Comparison of ENCODE assay signal across 9 mouse cellular contexts in genomic region chr2:164950501-164950900, GRCm38 (mm10). TPM values are rescaled to one million over a fixed set of nuclear protein-coding genes. Genes with fewer than 3 reads are reported as not detected.
DNase-seq lines count a peak whose midpoint lies in the region; ATAC-seq and TF ChIP-seq lines count a peak whose summit lies in the region.
"Had no signal": no experiment of that assay in that cellular context is flagged by ENCODE, and none has a peak within 500 bp of the region (broad histone marks: within the 10 kb centered on the region; RNA-seq: fewer than 3 reads in every experiment).

No protein-coding gene starts in this region.

- TF ChIP-seq POLR2A in brain, embryonic 14.5 days (IDR thresholded peaks at IDR 0.05; ENCODE audit: borderline replicate concordance, extremely low read depth, insufficient read depth, insufficient read length, poor library complexity, severe bottlenecking): no peak

- no peaks in the 10 kb centered on the region for H3K36me3 ChIP-seq in kidney, postnatal 0 days (ENCODE audit: insufficient read depth, low read length)
- H3K36me3 ChIP-seq: forebrain, embryonic 15.5 days had no signal

- no peaks in the 10 kb centered on the region for H3K9me3 ChIP-seq in kidney, postnatal 0 days (replicated peaks; ENCODE audit: low read length)
- H3K9me3 ChIP-seq: forebrain, embryonic 15.5 days had no signal

- peaks cover 37% of the 10 kb centered on the region for H3K27me3 ChIP-seq in kidney, postnatal 0 days (ENCODE audit: insufficient read depth, low read length)

- peak; percentile 50 to 74 for DNase-seq in cerebellum, postnatal 10 days
- no peak for DNase-seq in cerebellum, adult 18-20 months
- DNase-seq in kidney, postnatal 0 days (ENCODE audit: low spot score): no peak
- DNase-seq in kidney, adult 9 months: no peak
- DNase-seq in A20 (ENCODE audit: low read depth, low spot score): peak; percentile 22
- no peak for DNase-seq in brain, embryonic 14.5 days (ENCODE audit: low read depth)
- DNase-seq in right cerebral cortex, postnatal 25 days: no peak
- no peak for DNase-seq in left cerebral cortex, adult 11 months (ENCODE audit: low spot score)

- WGBS in kidney, postnatal 0 days: 29% methylated on average over 13 of the region's 13 CpGs

- H3K4me1 ChIP-seq in kidney, postnatal 0 days (replicated peaks; ENCODE audit: insufficient read depth, low read length): no peaks in the 10 kb centered on the region

- H3K4me2 ChIP-seq in kidney, postnatal 0 days (ENCODE audit: low read length): no peak overlapping the region
- H3K4me2 ChIP-seq: forebrain, embryonic 15.5 days had no signal

- H3K4me3 ChIP-seq in kidney, postnatal 0 days (replicated peaks; ENCODE audit: low read depth, low read length): no peak overlapping the region
- H3K4me3 ChIP-seq: forebrain, embryonic 15.5 days had no signal

- peak; percentile 50 for TF ChIP-seq CTCF in kidney, postnatal 0 days (IDR thresholded peaks at IDR 0.05; ENCODE audit: low read depth)
- peak; percentile 58; the same call in 1 of the 2 replicates for TF ChIP-seq CTCF in brain, embryonic 14.5 days (IDR thresholded peaks at IDR 0.05; ENCODE audit: borderline replicate concordance, extremely low read depth, insufficient read depth, insufficient read length)

- no peak overlapping the region for H3K9ac ChIP-seq in kidney, postnatal 0 days (ENCODE audit: low read depth, low read length)
- H3K9ac ChIP-seq: forebrain, embryonic 15.5 days had no signal

- no peak for ATAC-seq in kidney, postnatal 0 days (replicated peaks; ENCODE audit: low FRiP score, low read depth)
- ATAC-seq: forebrain, embryonic 15.5 days had no signal

- no peak overlapping the region for H3K27ac ChIP-seq in kidney, postnatal 0 days
- H3K27ac ChIP-seq: forebrain, embryonic 15.5 days had no signal

RNA-seq across cellular contexts. Expression of gene Mmp9, which starts 9.9 kb away (rescaled TPM):
- 1.7 and 1.9 TPM in 2 replicates for polyA plus RNA-seq in kidney, postnatal 0 days (2015; fragmentation: Nextera tagmentation; extraction: Ambion mirVana)
- 19.5 and 32.8 TPM in 2 replicates for polyA plus RNA-seq in brain, embryonic 14.5 days (2012; rRNA removed)

RNA-seq across cellular contexts. Expression of gene Slc12a5, which starts 10.1 kb away (rescaled TPM):
- polyA plus RNA-seq in kidney, postnatal 0 days (2015; fragmentation: Nextera tagmentation; extraction: Ambion mirVana): 0.68 and 0.74 TPM in 2 replicates
- 80.5 and 110 TPM in 2 replicates for polyA plus RNA-seq in brain, embryonic 14.5 days (2012; rRNA removed)

RNA-seq across cellular contexts. Expression of gene Zfp335, which starts 38.9 kb away (rescaled TPM):
- 7.5 and 7.6 TPM in 2 replicates for polyA plus RNA-seq in kidney, postnatal 0 days (2015; fragmentation: Nextera tagmentation; extraction: Ambion mirVana)
- polyA plus RNA-seq in brain, embryonic 14.5 days (2012; rRNA removed): 43.2 and 47.0 TPM in 2 replicates

Comparison
In these comparisons a context has a peak if more than half of its experiments do, and no peak if none do; other contexts are left out.
1. DNase-seq: peak in cerebellum, postnatal 10 days (2 of 2) and A20 (single experiment); none in cerebellum, adult 18-20 months (0 of 2), kidney, postnatal 0 days (single experiment), kidney, adult 9 months (single experiment), brain, embryonic 14.5 days (single experiment), right cerebral cortex, postnatal 25 days (single experiment) and left cerebral cortex, adult 11 months (single experiment).
2. RNA of gene Slc12a5, which starts 10.1 kb away (polyA plus RNA-seq): 80.5 to 110 TPM in brain, embryonic 14.5 days; 0.68 to 0.74 TPM in kidney, postnatal 0 days; every median in the first group is over 10 times any median in the second.